Mouse (Mus musculus): ENCODE measurements at regions not wholly inside any gene's neighbourhood (a gene's known extent, or its start where the extent isn't known, plus 50 kb on each side); places are given as distances from the start of the nearest gene placed in this dataset.
"Not testable (repeated sequence)": the region's sequence is repeated elsewhere in the genome, so short reads cannot be mapped to it uniquely, and the experiment has no call there.

- no peak for DNase-seq (ENCODE audit: low read depth, low spot score)
Measured at GRCm38 (mm10) chr10:10116442-10116841, 215.6 kb upstream of the Stxbp5 start.

GRCm38 (mm10) chr10:10113256-10113655 is 212.4 kb upstream of the Stxbp5 start:
- no peak for DNase-seq (ENCODE audit: low read depth, low spot score)

DNA sequence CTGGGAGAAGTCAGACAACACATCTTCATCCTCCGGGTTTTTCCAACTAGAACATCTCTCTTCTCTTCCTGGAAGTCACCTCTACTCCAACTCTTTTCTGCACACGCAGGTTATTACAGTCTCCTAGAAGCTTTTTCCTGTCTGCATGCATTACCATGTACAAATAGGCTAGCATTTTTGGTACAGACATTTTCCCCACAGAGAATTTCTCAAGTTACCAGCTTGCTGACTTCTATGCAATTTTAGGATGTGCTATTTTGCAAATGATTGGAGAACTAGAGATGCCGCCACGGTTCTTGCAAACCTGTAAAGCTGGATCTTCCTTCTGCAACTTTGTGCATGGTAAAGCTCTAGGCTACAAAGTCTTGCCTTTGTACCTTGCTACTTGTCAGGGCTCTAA is 210.2 kb upstream of the Stxbp5 start:
- no peak for DNase-seq (ENCODE audit: low read depth, low spot score)

DNA sequence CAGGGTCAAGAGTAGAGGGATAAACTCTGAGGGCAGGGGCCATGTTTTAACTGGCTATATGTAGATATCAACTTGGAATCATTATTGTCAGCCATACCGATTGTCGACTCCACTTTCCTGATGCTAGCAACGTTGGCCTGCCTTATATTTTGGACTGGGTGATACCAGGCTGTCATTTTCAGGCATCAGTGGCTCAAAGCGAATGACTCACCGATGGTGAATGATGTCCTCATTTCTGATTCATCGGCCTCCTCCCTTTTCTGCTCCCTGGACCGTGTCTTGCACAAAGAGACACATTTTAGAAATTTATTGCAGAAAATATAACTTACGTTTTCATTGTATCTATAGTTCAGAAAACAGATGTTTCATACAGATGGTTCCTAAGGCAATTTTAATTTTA is 209.0 kb upstream of the Stxbp5 start:
- DNase-seq (ENCODE audit: low read depth, low spot score), result peak; percentile 29

DNA sequence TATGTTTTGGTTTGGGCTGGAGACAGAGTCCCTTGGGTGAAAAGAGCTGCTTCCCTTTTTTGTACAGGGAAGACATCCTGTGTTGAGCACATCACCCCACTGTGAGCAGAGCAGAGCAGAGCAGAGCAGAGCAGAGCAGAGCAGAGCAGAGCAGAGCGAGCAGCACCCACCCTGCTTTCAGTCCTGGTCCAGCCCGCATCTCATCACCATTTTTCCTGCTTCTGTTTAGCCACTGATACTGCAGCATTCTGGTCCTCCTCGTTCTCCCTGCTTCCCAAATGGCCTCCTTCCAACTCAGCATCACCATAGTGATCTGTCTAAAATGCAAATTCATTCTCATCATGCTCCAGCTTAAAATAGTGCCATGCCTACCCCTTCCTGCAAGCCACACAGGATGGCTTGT is 206.2 kb upstream of the Stxbp5 start:
- DNase-seq (ENCODE audit: low read depth, low spot score), result no peak

DNA sequence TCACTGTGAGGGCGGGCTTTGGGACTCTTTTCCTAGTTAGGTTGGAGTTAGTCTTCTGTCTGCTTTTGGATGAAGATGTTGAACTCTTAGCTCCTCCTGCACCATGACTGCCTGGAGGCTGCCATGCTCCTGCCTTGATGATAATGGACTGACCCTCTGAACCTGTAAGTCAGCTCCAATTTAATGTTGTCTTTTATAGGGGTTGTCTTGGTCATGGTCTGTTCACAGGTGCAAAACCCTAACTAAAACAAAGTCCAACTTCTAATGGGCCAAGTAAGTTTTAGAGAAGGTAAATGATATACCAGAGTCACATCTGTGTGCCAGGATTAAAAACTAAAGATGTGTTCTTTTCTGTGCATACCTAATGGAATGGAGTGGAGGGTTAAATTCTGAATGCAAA is 205.8 kb upstream of the Stxbp5 start:
- no peak for DNase-seq (ENCODE audit: low read depth, low spot score)

DNA sequence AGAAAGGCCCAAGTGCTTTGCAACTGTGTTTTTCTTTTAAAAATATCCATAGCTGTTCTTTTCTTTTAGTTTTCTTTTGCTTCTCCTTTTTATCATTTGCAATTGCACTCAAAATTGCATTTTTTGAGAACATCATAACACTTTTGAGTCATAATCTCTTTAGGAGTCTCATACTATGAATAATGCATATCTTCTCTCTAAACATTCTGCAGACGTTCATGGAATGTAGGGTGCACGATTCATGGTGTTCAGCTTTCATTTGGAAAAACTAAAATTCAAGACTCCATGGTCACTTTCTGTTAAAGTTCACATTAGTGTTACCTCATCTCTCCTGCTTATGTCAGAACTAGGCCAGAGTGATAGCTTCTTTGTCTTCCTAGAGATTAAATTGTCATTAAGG is 200.8 kb upstream of the Stxbp5 start:
- DNase-seq (ENCODE audit: low read depth, low spot score), result no peak

DNA sequence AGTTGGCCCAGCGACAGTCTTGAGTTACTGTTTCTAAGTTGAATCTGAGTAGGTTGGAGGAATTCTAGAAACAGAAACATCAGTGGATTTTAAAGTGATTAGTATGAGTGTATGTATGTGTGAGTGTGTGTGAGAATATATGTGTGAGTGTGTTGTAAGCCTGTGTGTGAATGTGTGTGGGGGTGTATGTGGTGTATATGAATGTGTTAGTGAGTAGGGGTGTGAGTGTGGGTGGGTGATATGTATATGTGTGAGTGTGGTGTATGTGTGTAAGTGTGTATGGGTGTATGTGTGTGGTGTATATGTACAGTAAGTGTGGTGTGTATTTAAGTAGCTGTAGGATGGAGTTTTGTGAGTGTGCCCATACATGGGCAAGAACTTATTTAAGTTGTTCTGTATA is 197.6 kb upstream of the Stxbp5 start:
- no peak for DNase-seq (ENCODE audit: low read depth, low spot score)

DNA sequence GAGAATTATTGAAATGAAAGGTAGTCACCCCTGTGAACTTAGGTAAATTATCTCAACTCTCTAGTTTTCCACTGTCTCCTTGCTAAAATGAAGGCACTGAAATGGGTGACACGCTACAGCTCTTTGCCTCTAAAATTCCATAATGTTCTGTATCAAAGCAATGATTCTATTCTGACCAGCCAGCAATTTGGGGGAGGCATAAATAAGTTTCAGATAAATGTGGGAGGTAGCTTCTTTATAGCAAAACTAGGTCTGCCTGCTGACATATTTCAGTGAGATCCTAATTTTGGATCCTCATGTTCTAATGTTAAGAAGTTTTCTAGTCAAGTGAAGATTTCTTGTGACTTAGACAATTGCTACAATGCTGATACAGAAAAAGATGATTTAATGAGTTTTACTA is 193.2 kb upstream of the Stxbp5 start:
- DNase-seq (ENCODE audit: low read depth, low spot score), result no peak

DNA sequence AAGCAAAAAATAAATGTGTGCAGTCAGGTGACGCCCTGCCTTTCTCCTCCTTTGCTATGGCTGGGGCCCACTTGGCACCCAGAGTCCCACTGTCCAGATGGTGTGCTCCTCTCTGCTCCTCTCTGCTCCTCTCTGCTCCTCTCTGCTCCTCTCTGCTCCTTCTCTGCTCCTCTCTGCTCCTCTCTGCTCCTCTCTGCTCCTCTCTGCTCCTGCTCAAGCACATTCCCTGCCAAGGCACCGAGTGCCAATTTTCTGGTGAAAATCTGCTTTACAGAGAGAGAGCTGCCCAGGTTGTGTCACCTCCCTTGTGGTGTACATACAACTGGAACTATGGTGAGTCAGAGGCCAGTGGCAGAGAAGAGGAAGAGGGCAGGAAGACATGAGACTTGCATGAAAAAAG is 192.8 kb upstream of the Stxbp5 start:
- peak; percentile 18 for DNase-seq (ENCODE audit: low read depth, low spot score)

GRCm38 (mm10) chr10:10085934-10086333 is 185.1 kb upstream of the Stxbp5 start:
- DNase-seq (ENCODE audit: low read depth, low spot score), result no peak

DNA sequence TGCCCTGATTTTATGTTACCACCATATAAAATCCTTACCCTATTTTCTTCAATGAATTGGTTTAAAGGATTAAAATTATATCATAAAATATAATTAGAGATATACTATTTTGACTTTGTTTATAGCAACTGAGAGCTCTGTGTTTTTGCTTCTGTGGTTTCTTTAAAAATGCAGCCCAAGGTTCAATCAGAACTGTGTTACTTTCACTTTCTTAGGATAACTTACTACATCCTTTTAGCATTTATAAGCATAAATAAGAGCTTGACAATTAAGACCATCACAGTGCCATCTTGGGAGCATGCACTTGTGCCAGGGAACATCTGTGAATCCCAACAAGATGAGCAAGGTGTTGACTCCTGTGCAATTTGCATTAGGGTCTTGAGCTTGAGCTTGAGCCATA is 169.3 kb upstream of the Stxbp5 start:
- DNase-seq (ENCODE audit: low read depth, low spot score), result no peak

DNA sequence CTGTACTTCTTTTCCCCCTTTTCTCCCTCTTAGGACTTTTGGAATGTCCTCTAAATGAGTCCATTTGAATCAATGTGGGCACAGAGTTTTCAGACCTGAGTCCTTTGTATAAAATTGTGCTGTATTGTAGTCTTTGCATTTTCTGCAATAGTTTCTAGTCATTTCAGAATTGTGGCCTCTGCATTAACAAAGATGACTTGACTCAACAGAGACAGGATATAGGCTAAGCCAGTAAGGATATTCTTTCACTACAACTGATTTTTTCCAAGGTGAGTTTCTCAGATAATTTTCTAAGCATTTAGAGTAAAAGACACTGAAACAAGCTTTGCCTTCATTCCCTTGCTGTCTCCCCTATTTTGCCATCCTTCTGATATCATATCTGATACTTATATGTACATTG is 168.8 kb upstream of the Stxbp5 start:
- DNase-seq (ENCODE audit: low read depth, low spot score), result not testable (repeated sequence)

DNA sequence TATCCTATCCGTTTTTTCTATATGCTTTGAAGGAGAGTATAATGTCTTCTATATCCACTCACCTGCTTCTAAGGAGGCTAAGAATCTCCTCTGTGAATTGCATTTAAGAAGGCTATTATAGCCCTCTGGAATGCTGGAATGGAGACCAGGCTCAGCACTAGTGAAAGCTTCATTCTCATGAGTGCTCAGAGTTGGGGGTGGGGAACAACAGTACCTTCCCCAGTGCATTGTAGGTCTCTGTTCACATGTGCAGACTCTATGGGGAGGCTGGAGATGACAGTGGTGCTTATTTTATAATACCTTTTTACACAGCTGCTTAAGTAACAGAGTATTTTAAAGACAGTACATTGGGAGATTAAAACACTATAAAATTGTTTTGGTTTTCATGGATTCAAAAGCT is 145.9 kb upstream of the Stxbp5 start:
- DNase-seq (ENCODE audit: low read depth, low spot score), result no peak

GRCm38 (mm10) chr10:10046318-10046717 is 145.4 kb upstream of the Stxbp5 start:
- DNase-seq (ENCODE audit: low read depth, low spot score), result no peak

GRCm38 (mm10) chr10:10009244-10009643 is 108.4 kb upstream of the Stxbp5 start:
- DNase-seq (ENCODE audit: low read depth, low spot score), result no peak

DNA sequence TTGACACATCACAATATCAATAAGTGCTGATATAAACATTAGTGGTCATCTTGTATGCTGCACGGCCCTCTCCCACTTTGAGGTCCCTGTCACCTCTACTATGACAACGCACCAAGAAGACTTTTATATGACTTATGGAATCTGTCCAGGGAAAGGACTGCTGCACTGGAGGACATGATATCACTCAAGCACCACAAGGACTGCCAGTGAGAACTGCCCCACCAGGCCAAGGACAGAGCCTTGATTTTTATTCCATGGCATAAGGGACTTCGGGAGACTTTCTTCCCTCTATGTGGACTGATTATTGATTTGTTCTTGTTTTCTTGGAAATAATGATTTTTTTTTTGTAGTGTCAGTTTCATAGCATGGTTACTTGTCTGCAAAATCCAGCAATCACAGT is 97.7 kb upstream of the Stxbp5 start:
- no peak for DNase-seq (ENCODE audit: low read depth, low spot score)

DNA sequence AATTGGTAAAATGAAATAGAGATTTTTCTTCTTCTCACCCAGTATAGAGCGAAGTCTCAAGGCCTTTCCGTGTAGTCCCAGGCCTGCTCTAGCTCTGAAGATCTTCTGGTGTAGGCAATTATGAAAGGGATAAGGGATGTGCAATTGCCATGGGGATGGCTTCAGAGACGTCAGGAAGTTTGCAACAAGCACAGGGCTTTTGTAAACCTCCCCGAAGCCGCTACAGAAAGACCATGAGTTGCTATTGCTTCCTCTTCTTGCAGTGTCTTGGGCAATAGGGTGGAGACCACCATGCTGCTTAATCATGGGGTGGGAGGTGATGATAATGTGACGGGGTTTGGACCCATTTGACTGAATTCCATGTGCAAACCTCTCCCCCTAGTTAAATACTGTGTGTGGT is 95.3 kb upstream of the Stxbp5 start:
- DNase-seq (ENCODE audit: low read depth, low spot score), result no peak

GRCm38 (mm10) chr10:9992798-9993197 is 91.9 kb upstream of the Stxbp5 start:
- no peak for DNase-seq (ENCODE audit: low read depth, low spot score)

GRCm38 (mm10) chr10:9985407-9985806 is 84.5 kb upstream of the Stxbp5 start:
- DNase-seq (ENCODE audit: low read depth, low spot score), result no peak

GRCm38 (mm10) chr10:9976424-9976823 is 75.5 kb upstream of the Stxbp5 start:
- no peak for DNase-seq (ENCODE audit: low read depth, low spot score)

Data from 3T3-L1 (cell line).